Mouse (Mus musculus) hindbrain, embryonic 14.5 days (tissue): ENCODE measurements around the gene Bbs9. TPM values are rescaled to one million over a fixed set of nuclear protein-coding genes. Genes with fewer than 3 reads are reported as not detected.
"Not testable (repeated sequence)": the region's sequence is repeated elsewhere in the genome, so short reads cannot be mapped to it uniquely, and the experiment has no call there.

Experiments used
- ATAC-seq: fragments of 200-750 bp; cut with Nextera tagmentation; 2 replicates; pipeline ENCODE4 v1.8.0; 2017; ENCODE audit warnings: moderate number of reproducible peaks, mild to moderate bottlenecking, moderate TSS enrichment, moderate library complexity; ENCODE audit not compliant: low FRiP score
- DNase-seq: peaks from one replicate; pipeline ENCODE4 v3.0.0-alpha.2; 2015; ENCODE audit warnings: low spot score
- H3K27ac ChIP-seq: fragments of 300-500 bp; sonication (generic); 2 replicates; pipeline ENCODE4 v1.5.1; 2014; ENCODE audit warnings: mild to moderate bottlenecking, moderate library complexity
- H3K27me3 ChIP-seq: fragments of 300-500 bp; sonication (generic); 2 replicates; pipeline ENCODE4 v1.6.1; 2014; ENCODE audit warnings: mild to moderate bottlenecking, low read length, mixed read lengths; ENCODE audit not compliant: control insufficient read depth, insufficient read depth
- H3K36me3 ChIP-seq: fragments of 300-500 bp; sonication (generic); replicated peaks from 2 replicates; pipeline ENCODE4 v1.6.1; 2014; ENCODE audit not compliant: control insufficient read depth, insufficient read depth
- H3K4me1 ChIP-seq: fragments of 300-500 bp; sonication (generic); replicated peaks from 2 replicates; pipeline ENCODE4 v1.6.1; 2014; ENCODE audit warnings: antibody characterized with exemption, low read length, mixed read lengths; ENCODE audit not compliant: control insufficient read depth, insufficient read depth
- H3K4me2 ChIP-seq: fragments of 300-500 bp; sonication (generic); replicated peaks from 2 replicates; pipeline ENCODE4 v1.6.1; 2014; ENCODE audit warnings: mild to moderate bottlenecking, moderate library complexity
- H3K4me3 ChIP-seq: fragments of 300-500 bp; sonication (generic); replicated peaks from 2 replicates; pipeline ENCODE4 v1.5.1; 2014; ENCODE audit warnings: mild to moderate bottlenecking, low read length
- H3K9ac ChIP-seq: fragments of 300-500 bp; sonication (generic); 2 replicates; pipeline ENCODE4 v1.6.1; 2014
- H3K9me3 ChIP-seq: fragments of 300-500 bp; sonication (generic); 2 replicates; pipeline ENCODE4 v1.6.1; 2016; ENCODE audit warnings: low read length; ENCODE audit not compliant: control insufficient read depth
- WGBS: fragments of 180-500 bp; shearing (Covaris S2); extraction: QIAGEN DNeasy Blood & Tissue Kit; methylation state at CpG from one replicate; pipeline ENCODE4 v1.1.7; 2014; 5-methylcytosine and 5-hydroxymethylcytosine counted together
- polyA plus RNA-seq: library from polyadenylated mRNA; unstranded; fragments of >200 nt; fragmentation: Nextera tagmentation; extraction: Ambion mirVana; gene quantifications from 2 replicates; pipeline ENCODE4 v1.2.1, GENCODE M21; 2014

The Bbs9 gene
- polyA plus RNA-seq, 1 experiment from 2014 or later: 20.0 TPM

- Histone ChIP-seq H3K27ac (no peak overlapping the region), H3K27me3 (no peaks in the 10 kb centered on the region), H3K36me3 (no peaks in the 10 kb centered on the region), H3K4me2 (no peak overlapping the region), H3K9ac (no peak overlapping the region), H3K4me1 (no peaks in the 10 kb centered on the region; the same call in 1 of the 2 replicates), H3K4me3 (no peak overlapping the region), H3K9me3 (0 out of 2 replicates have a peak, but pooled peaks cover 6% of the 10 kb centered on the region)
- no peak for ATAC-seq
- no peak for DNase-seq
- 100% methylated on average over 2 of the region's 2 CpGs for WGBS
Measured at GRCm38 (mm10) chr9:22703541-22703940, 228.0 kb downstream of the Bbs9 start.

GRCm38 (mm10) chr9:22707166-22707913 is 231.8 kb downstream of the Bbs9 start:
- H3K9me3 ChIP-seq: 0 out of 2 replicates have a peak, but pooled peaks cover 6% of the 10 kb centered on the region
- no peaks in the 10 kb centered on the region for H3K36me3 ChIP-seq
- no peak overlapping the region for H3K4me3 ChIP-seq
- no peak overlapping the region for H3K27ac ChIP-seq
- 28% methylated on average over 11 of the region's 11 CpGs for WGBS
- H3K9ac ChIP-seq: no peak overlapping the region
- DNase-seq: no peak
- H3K27me3 ChIP-seq: no peaks in the 10 kb centered on the region
- no peak overlapping the region for H3K4me2 ChIP-seq
- H3K4me1 ChIP-seq: no peaks in the 10 kb centered on the region; the same call in 1 of the 2 replicates
- 0 out of 2 replicates have a peak, but pooled peaks have one; percentile 37 for ATAC-seq

GRCm38 (mm10) chr9:22708970-22709726 is 233.6 kb downstream of the Bbs9 start:
- ATAC-seq (peak; percentile 42; the same call in 1 of the 2 replicates), DNase-seq (peak; percentile 59)
- H3K4me2 ChIP-seq: no peak overlapping the region
- no peak overlapping the region for H3K4me3 ChIP-seq
- H3K9me3 ChIP-seq: no peaks in the 10 kb centered on the region
- H3K9ac ChIP-seq: no peak overlapping the region
- no peaks in the 10 kb centered on the region for H3K27me3 ChIP-seq
- 50% methylated on average over 19 of the region's 19 CpGs for whole genome bisulfite sequencing
- no peaks in the 10 kb centered on the region; the same call in 1 of the 2 replicates for H3K4me1 ChIP-seq
- H3K27ac ChIP-seq: no peak overlapping the region
- H3K36me3 ChIP-seq: no peaks in the 10 kb centered on the region

- H3K27ac ChIP-seq: no peak overlapping the region
- no peak overlapping the region for H3K9ac ChIP-seq
- no peaks in the 10 kb centered on the region for H3K27me3 ChIP-seq
- DNase-seq: peak; percentile 56
- H3K4me3 ChIP-seq: no peak overlapping the region
- WGBS: 66% methylated on average over 7 of the region's 7 CpGs
- no peaks in the 10 kb centered on the region; the same call in 1 of the 2 replicates for H3K4me1 ChIP-seq
- ATAC-seq: no peak
- H3K9me3 ChIP-seq: no peaks in the 10 kb centered on the region
- H3K36me3 ChIP-seq: no peaks in the 10 kb centered on the region
- H3K4me2 ChIP-seq: no peak overlapping the region
Measured at GRCm38 (mm10) chr9:22710032-22710431, 234.5 kb downstream of the Bbs9 start.

GRCm38 (mm10) chr9:22711339-22711738 is 235.8 kb downstream of the Bbs9 start:
- Histone ChIP-seq H3K4me3 (no peak overlapping the region), H3K27ac (no peak overlapping the region), H3K4me1 (no peaks in the 10 kb centered on the region; the same call in 1 of the 2 replicates), H3K36me3 (no peaks in the 10 kb centered on the region), H3K4me2 (no peak overlapping the region), H3K9me3 (no peaks in the 10 kb centered on the region), H3K27me3 (no peaks in the 10 kb centered on the region), H3K9ac (no peak overlapping the region)
- DNase-seq (no peak), ATAC-seq (no peak)
- WGBS: 88% methylated on average over 2 of the region's 2 CpGs

GRCm38 (mm10) chr9:22712743-22713142 is 237.2 kb downstream of the Bbs9 start:
- H3K9me3 ChIP-seq: no peaks in the 10 kb centered on the region
- 44% methylated on average over 3 of the region's 3 CpGs for WGBS
- no peaks in the 10 kb centered on the region for H3K27me3 ChIP-seq
- ATAC-seq (0 out of 2 replicates have a peak, but pooled peaks have one; percentile 46), DNase-seq (no peak)
- H3K4me1 ChIP-seq: no peaks in the 10 kb centered on the region; the same call in 1 of the 2 replicates
- no peaks in the 10 kb centered on the region for H3K36me3 ChIP-seq
- no peak overlapping the region for H3K9ac ChIP-seq
- no peak overlapping the region for H3K4me3 ChIP-seq
- H3K4me2 ChIP-seq: no peak overlapping the region
- H3K27ac ChIP-seq: no peak overlapping the region

- not testable (repeated sequence) for H3K9ac ChIP-seq, H3K4me3 ChIP-seq, H3K4me2 ChIP-seq, H3K9me3 ChIP-seq, ATAC-seq, H3K4me1 ChIP-seq, H3K27me3 ChIP-seq, H3K27ac ChIP-seq, H3K36me3 ChIP-seq
- WGBS: 27% methylated on average over 4 of the region's 4 CpGs
- DNase-seq: peak; percentile 33
Measured at GRCm38 (mm10) chr9:22713286-22713685, 237.8 kb downstream of the Bbs9 start.

GRCm38 (mm10) chr9:22717583-22717982 is 242.1 kb downstream of the Bbs9 start:
- Histone ChIP-seq H3K36me3 (no peaks in the 10 kb centered on the region), H3K9ac (no peak overlapping the region), H3K9me3 (no peaks in the 10 kb centered on the region), H3K27ac (no peak overlapping the region), H3K27me3 (no peaks in the 10 kb centered on the region), H3K4me3 (no peak overlapping the region), H3K4me1 (no peaks in the 10 kb centered on the region; the same call in 1 of the 2 replicates), H3K4me2 (no peak overlapping the region)
- WGBS: 89% methylated on average over 4 of the region's 4 CpGs
- DNase-seq (no peak), ATAC-seq (no peak)

GRCm38 (mm10) chr9:22718174-22718823 is 242.8 kb downstream of the Bbs9 start:
- Histone ChIP-seq H3K4me1 (no peaks in the 10 kb centered on the region), H3K9me3 (no peaks in the 10 kb centered on the region), H3K4me2 (no peak overlapping the region), H3K9ac (no peak overlapping the region), H3K27ac (no peak overlapping the region), H3K27me3 (no peaks in the 10 kb centered on the region), H3K4me3 (no peak overlapping the region), H3K36me3 (no peaks in the 10 kb centered on the region)
- no peak for DNase-seq
- no peak for ATAC-seq
- 86% methylated on average over 8 of the region's 8 CpGs for WGBS
